ENCODE assay signal across 9 mouse cellular contexts in the genomic region with DNA sequence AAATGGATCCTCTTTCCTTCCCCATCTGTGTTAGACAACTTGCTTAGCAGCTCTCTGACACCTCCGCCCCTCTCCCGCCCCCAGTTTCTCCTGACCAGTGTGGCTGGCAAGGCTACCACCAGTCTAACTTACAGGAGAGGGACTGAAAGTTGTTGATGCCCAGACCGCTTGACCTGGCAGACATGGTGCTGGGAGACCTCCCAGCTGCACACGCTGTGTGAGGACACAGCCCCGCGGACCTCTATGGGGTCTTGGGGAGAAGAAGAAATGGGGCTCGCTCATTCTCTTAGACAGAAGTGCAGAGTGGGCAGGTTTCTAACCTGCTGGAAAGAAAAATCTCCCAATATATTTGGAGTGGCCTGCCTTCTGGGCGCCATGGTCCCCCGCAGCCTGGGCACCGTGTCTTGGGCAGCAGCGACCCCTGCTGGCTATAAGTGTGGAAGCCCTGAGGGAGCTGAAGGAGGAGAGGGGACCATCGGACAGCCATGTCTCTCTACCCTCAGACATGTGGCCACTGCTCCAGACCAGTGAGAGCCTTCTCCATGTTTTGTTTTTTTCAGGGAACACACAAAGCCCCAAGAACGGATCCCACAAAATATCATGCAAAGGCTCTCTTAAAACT. TPM values are rescaled to one million over a fixed set of nuclear protein-coding genes. Genes with fewer than 3 reads are reported as not detected.
DNase-seq lines count a peak whose midpoint lies in the region; ATAC-seq and TF ChIP-seq lines count a peak whose summit lies in the region.
"Had no signal": no experiment of that assay in that cellular context is flagged by ENCODE, and none has a peak within 500 bp of the region (broad histone marks: within the 10 kb centered on the region; RNA-seq: fewer than 3 reads in every experiment).

No protein-coding gene starts in this region.

- H3K9ac ChIP-seq in heart, embryonic 13.5 days, result no peak overlapping the region
- no peak overlapping the region for H3K9ac ChIP-seq in liver, embryonic 13.5 days
- H3K9ac ChIP-seq in neural tube, embryonic 14.5 days (replicated peaks; ENCODE audit: low read depth, low read length), result no peak overlapping the region
- H3K9ac ChIP-seq: embryonic facial prominence, embryonic 12.5 days had no signal

- peaks cover 45% of the 10 kb centered on the region for H3K27me3 ChIP-seq in forebrain, embryonic 10.5 days (ENCODE audit: poor library complexity, severe bottlenecking)
- H3K27me3 ChIP-seq in heart, embryonic 13.5 days (replicated peaks), result peaks cover 13% of the 10 kb centered on the region; the same call in 1 of the 2 replicates
- H3K27me3 ChIP-seq in liver, embryonic 13.5 days, result 0 out of 2 replicates have a peak, but pooled peaks cover 3% of the 10 kb centered on the region
- H3K27me3 ChIP-seq in neural tube, embryonic 14.5 days (ENCODE audit: control insufficient read depth, insufficient read depth, low read length), result peaks cover 3% of the 10 kb centered on the region; the same call in 1 of the 2 replicates

- no peak overlapping the region for H3K27ac ChIP-seq in bone marrow macrophage, adult 2 months (ENCODE audit: insufficient read depth, low read depth, low read length)
- H3K27ac ChIP-seq in forebrain, embryonic 10.5 days, result no peak overlapping the region
- H3K27ac ChIP-seq in heart, embryonic 13.5 days (replicated peaks), result no peak overlapping the region
- H3K27ac ChIP-seq in liver, embryonic 13.5 days, result no peak overlapping the region
- H3K27ac ChIP-seq in neural tube, embryonic 14.5 days (ENCODE audit: low read depth, low read length), result no peak overlapping the region
- H3K27ac ChIP-seq: embryonic facial prominence, embryonic 12.5 days had no signal

- peak; percentile 50 for DNase-seq in CD4-positive helper T cell, adult 2 months (ENCODE audit: low read depth, low spot score)
- peak; percentile 83 for DNase-seq in forebrain, embryonic 10.5 days (ENCODE audit: extremely low spot score, low spot score)
- DNase-seq in kidney, postnatal 14 days, result peak; percentile 79
- DNase-seq in liver, embryonic 13.5 days, result peak; percentile 31
- peak; percentile 88 for DNase-seq in testis, postnatal 10 days (ENCODE audit: low spot score)

- TF ChIP-seq POLR2A in bone marrow macrophage, adult 2 months (IDR thresholded peaks at IDR 0.05; ENCODE audit: borderline replicate concordance, low read depth, low read length), result no peak

- peak overlapping the region; percentile 53 for H3K4me2 ChIP-seq in heart, embryonic 13.5 days
- no peak overlapping the region for H3K4me2 ChIP-seq in liver, embryonic 13.5 days
- H3K4me2 ChIP-seq in neural tube, embryonic 14.5 days (ENCODE audit: low read depth, low read length), result no peak overlapping the region
- H3K4me2 ChIP-seq: embryonic facial prominence, embryonic 12.5 days had no signal

- H3K36me3 ChIP-seq in forebrain, embryonic 10.5 days (replicated peaks), result no peaks in the 10 kb centered on the region
- no peaks in the 10 kb centered on the region for H3K36me3 ChIP-seq in heart, embryonic 13.5 days
- no peaks in the 10 kb centered on the region for H3K36me3 ChIP-seq in liver, embryonic 13.5 days
- H3K36me3 ChIP-seq in neural tube, embryonic 14.5 days (ENCODE audit: control insufficient read depth, insufficient read depth, low read length), result no peaks in the 10 kb centered on the region
- H3K36me3 ChIP-seq: embryonic facial prominence, embryonic 12.5 days had no signal

- H3K4me1 ChIP-seq in bone marrow macrophage, adult 2 months (ENCODE audit: control insufficient read depth, insufficient read depth, low read length), result no peaks in the 10 kb centered on the region
- H3K4me1 ChIP-seq in forebrain, embryonic 10.5 days, result peaks cover 26% of the 10 kb centered on the region
- H3K4me1 ChIP-seq in heart, embryonic 13.5 days, result peaks cover 4% of the 10 kb centered on the region; the same call in 1 of the 2 replicates
- no peaks in the 10 kb centered on the region for H3K4me1 ChIP-seq in liver, embryonic 13.5 days (replicated peaks)
- no peaks in the 10 kb centered on the region for H3K4me1 ChIP-seq in neural tube, embryonic 14.5 days (ENCODE audit: control insufficient read depth, insufficient read depth, low read length)

- WGBS in forebrain, embryonic 10.5 days, result 27% methylated on average over 13 of the region's 13 CpGs
- 27% methylated on average over 13 of the region's 13 CpGs for WGBS in heart, embryonic 13.5 days
- WGBS in liver, embryonic 13.5 days (ENCODE audit: insufficient replicate concordance), result 28% methylated on average over 13 of the region's 13 CpGs
- 26% methylated on average over 13 of the region's 13 CpGs for WGBS in neural tube, embryonic 14.5 days

- no peak for ATAC-seq in heart, embryonic 13.5 days (ENCODE audit: extremely low read depth, insufficient number of reproducible peaks, low FRiP score, low TSS enrichment)
- ATAC-seq in liver, embryonic 13.5 days (ENCODE audit: low read depth), result no peak
- peak; percentile 86 for ATAC-seq in neural tube, embryonic 14.5 days (ENCODE audit: low read depth)

- H3K9me3 ChIP-seq in forebrain, embryonic 10.5 days, result no peaks in the 10 kb centered on the region
- H3K9me3 ChIP-seq in heart, embryonic 13.5 days, result no peaks in the 10 kb centered on the region
- no peaks in the 10 kb centered on the region for H3K9me3 ChIP-seq in liver, embryonic 13.5 days (replicated peaks)
- H3K9me3 ChIP-seq in neural tube, embryonic 14.5 days (ENCODE audit: control insufficient read depth, low read length), result no peaks in the 10 kb centered on the region
- H3K9me3 ChIP-seq: embryonic facial prominence, embryonic 12.5 days had no signal

- TF ChIP-seq CTCF in bone marrow macrophage, adult 2 months (IDR thresholded peaks at IDR 0.05; ENCODE audit: low read depth, low read length), result peak; percentile 65

- H3K4me3 ChIP-seq in bone marrow macrophage, adult 2 months (ENCODE audit: insufficient read depth, low read length), result no peak overlapping the region
- no peak overlapping the region for H3K4me3 ChIP-seq in forebrain, embryonic 10.5 days
- no peak overlapping the region for H3K4me3 ChIP-seq in heart, embryonic 13.5 days
- no peak overlapping the region for H3K4me3 ChIP-seq in liver, embryonic 13.5 days (replicated peaks)
- no peak overlapping the region for H3K4me3 ChIP-seq in neural tube, embryonic 14.5 days (ENCODE audit: low read depth, low read length)
- H3K4me3 ChIP-seq: embryonic facial prominence, embryonic 12.5 days had no signal

RNA-seq across cellular contexts. Expression of a gene that starts 59.4 kb away (rescaled TPM):
- 54.0 and 55.4 TPM in 2 replicates for polyA plus RNA-seq in bone marrow macrophage, adult 2 months (2012; ENCODE audit: insufficient read depth, insufficient read length, missing spikeins)
- 70.3 and 72.1 TPM in 2 replicates for polyA plus RNA-seq in forebrain, embryonic 10.5 days (2016; fragmentation: Nextera tagmentation; extraction: Ambion mirVana)
- 48.1 and 48.2 TPM in 2 replicates for polyA plus RNA-seq in heart, embryonic 13.5 days (2015; fragmentation: Nextera tagmentation; extraction: Ambion mirVana)
- 36.4 and 41.5 TPM in 2 replicates for polyA plus RNA-seq in liver, embryonic 13.5 days (2015; fragmentation: Nextera tagmentation; extraction: Ambion mirVana)
- 68.9 and 69.1 TPM in 2 replicates for polyA plus RNA-seq in neural tube, embryonic 14.5 days (2014; fragmentation: Nextera tagmentation; extraction: Ambion mirVana)

Comparison
In these comparisons a context has a peak if more than half of its experiments do, and no peak if none do; other contexts are left out.
1. DNase-seq: peak in every context shown above with its lines; median percentile 88 in testis, postnatal 10 days; 83 in forebrain, embryonic 10.5 days; 79 in kidney, postnatal 14 days; 50 in CD4-positive helper T cell, adult 2 months; 31 in liver, embryonic 13.5 days.